Mouse (Mus musculus) kidney, adult 18-20 months (tissue): ENCODE data around the gene Thsd7a.
A peak's percentile ranks its signal among the peaks of the same experiment; 100 is the strongest.

Experiments
- DNase-seq: peaks from one replicate; pipeline ENCODE4 v3.0.0; 2021

Gene Thsd7a

GRCm38 (mm10) chr6:12493571-12493970 lies 255.6 kb downstream of the Thsd7a start:
- DNase-seq = no peak

GRCm38 (mm10) chr6:12488882-12489281 lies 260.3 kb downstream of the Thsd7a start:
- no peak for DNase-seq

- no peak for DNase-seq
These were observed 267.6 kb downstream of the Thsd7a start for GRCm38 (mm10) chr6:12481527-12482163.

GRCm38 (mm10) chr6:12478359-12478758 lies 270.9 kb downstream of the Thsd7a start:
- no peak for DNase-seq

GRCm38 (mm10) chr6:12470935-12471334 lies 278.3 kb downstream of the Thsd7a start:
- no peak for DNase-seq

GRCm38 (mm10) chr6:12467339-12468124 lies 281.7 kb downstream of the Thsd7a start:
- DNase-seq = no peak

- DNase-seq = no peak
These were observed 290.4 kb downstream of the Thsd7a start for GRCm38 (mm10) chr6:12458841-12459240.

- no peak for DNase-seq
These were observed 291.8 kb downstream of the Thsd7a start for GRCm38 (mm10) chr6:12457451-12457850.

- DNase-seq = no peak
These were observed 294.2 kb downstream of the Thsd7a start for GRCm38 (mm10) chr6:12454876-12455485.

- DNase-seq = no peak
These were observed 295.1 kb downstream of the Thsd7a start for GRCm38 (mm10) chr6:12454132-12454531.

GRCm38 (mm10) chr6:12448851-12449250 lies 300.4 kb downstream of the Thsd7a start:
- DNase-seq = peak; percentile 24

GRCm38 (mm10) chr6:12445486-12445885 lies 303.7 kb downstream of the Thsd7a start:
- no peak for DNase-seq

GRCm38 (mm10) chr6:12439561-12439960 lies 309.6 kb downstream of the Thsd7a start:
- no peak for DNase-seq

GRCm38 (mm10) chr6:12419070-12419469 lies 330.1 kb downstream of the Thsd7a start:
- no peak for DNase-seq

- no peak for DNase-seq
These were observed 332.2 kb downstream of the Thsd7a start for GRCm38 (mm10) chr6:12416976-12417375.

GRCm38 (mm10) chr6:12404441-12404840 lies 344.8 kb downstream of the Thsd7a start:
- DNase-seq = no peak

- DNase-seq = no peak
These were observed 346.2 kb downstream of the Thsd7a start for GRCm38 (mm10) chr6:12402996-12403395.

GRCm38 (mm10) chr6:12397776-12398522 lies 351.3 kb downstream of the Thsd7a start:
- DNase-seq = no peak

- no peak for DNase-seq
These were observed 355.4 kb downstream of the Thsd7a start for GRCm38 (mm10) chr6:12393574-12394380.

- DNase-seq = no peak
These were observed 362.5 kb downstream of the Thsd7a start for GRCm38 (mm10) chr6:12386731-12387130.

- DNase-seq = no peak
These were observed 363.6 kb downstream of the Thsd7a start for GRCm38 (mm10) chr6:12385591-12385990.

GRCm38 (mm10) chr6:12381136-12381778 lies 368.0 kb downstream of the Thsd7a start:
- peak; percentile 52 for DNase-seq
